Mouse (Mus musculus) olfactory bulb, adult 2 months (tissue): ENCODE measurements around the gene Aph1b. TPM values are rescaled to one million over a fixed set of nuclear protein-coding genes. Genes with fewer than 3 reads are reported as not detected.

Experiments
- H3K27ac ChIP-seq: fragments of 200-500 bp; 2 replicates; pipeline ENCODE4 v1.5.1; 2012; ENCODE audit warnings: low read depth, low read length; ENCODE audit not compliant: insufficient read depth
- H3K4me1 ChIP-seq: fragments of 200-500 bp; 2 replicates; pipeline ENCODE4 v1.6.1; 2012; ENCODE audit warnings: low read length; ENCODE audit not compliant: control insufficient read depth, insufficient read depth
- H3K4me3 ChIP-seq: fragments of 200-500 bp; 2 replicates; pipeline ENCODE4 v1.5.1; 2012; ENCODE audit warnings: mild to moderate bottlenecking, low read depth, low read length, moderate library complexity; ENCODE audit not compliant: insufficient read depth
- CTCF ChIP-seq: fragments of 200-500 bp; IDR thresholded peaks from 2 replicates; pipeline ENCODE4 v1.5.1; 2012; ENCODE audit warnings: low read depth, mild to moderate bottlenecking, low read length, moderate library complexity; ENCODE audit not compliant: insufficient read depth
- POLR2A ChIP-seq: fragments of 200-500 bp; IDR thresholded peaks from 2 replicates; pipeline ENCODE4 v1.6.1; 2012; ENCODE audit warnings: mild to moderate bottlenecking, low read depth, low read length, moderate library complexity; ENCODE audit not compliant: insufficient read depth
- WGBS: fragments of 180-500 bp; shearing (Covaris S2); methylation state at CpG from one replicate; pipeline ENCODE4 v1.1.7; 2018; 5-methylcytosine and 5-hydroxymethylcytosine counted together
- polyA plus RNA-seq: library from polyadenylated mRNA; stranded (reverse); fragments of >200 nt; gene quantifications from 2 replicates; pipeline ENCODE4 v1.2.4, GENCODE M21; 2012; ENCODE audit warnings: low replicate concordance; ENCODE audit not compliant: missing spikeins, insufficient read depth, insufficient read length

The Aph1b gene
- polyA plus RNA-seq, 1 experiment = not detected

- no peak for TF ChIP-seq POLR2A
- TF ChIP-seq CTCF = no peak
- 86% methylated on average over 7 of the region's 7 CpGs for WGBS
These were observed 68.0 kb downstream of the Aph1b start for GRCm38 (mm10) chr9:66727333-66727732.

GRCm38 (mm10) chr9:66725591-66725990 is 69.7 kb downstream of the Aph1b start:
- H3K27ac ChIP-seq = no peak overlapping the region
- WGBS = 67% methylated on average over 3 of the region's 3 CpGs
- H3K4me1 ChIP-seq = peaks cover 21% of the 10 kb centered on the region
- no peak overlapping the region for H3K4me3 ChIP-seq
- TF ChIP-seq CTCF = no peak
- no peak for TF ChIP-seq POLR2A

More at GRCm38 (mm10) chr9:66727333-66727732, 68.0 kb downstream of the Aph1b start:
- Histone ChIP-seq H3K4me1 (peaks cover 13% of the 10 kb centered on the region), H3K4me3 (no peak overlapping the region), H3K27ac (no peak overlapping the region)

Other genes starting within 250 kb of the Aph1b start
- gene Usp3, start 202.3 kb downstream of the Aph1b start, polyA plus RNA-seq = 943 TPM in 1 of 2 replicates, not detected in the other
- gene Car12, start 81.8 kb downstream of the Aph1b start, polyA plus RNA-seq = not detected in 2 replicates
- gene Gm10647, start 1.5 kb upstream of the Aph1b start, polyA plus RNA-seq = not detected in 2 replicates
- not detected in 2 replicates for gene Aph1c, start 39.2 kb upstream of the Aph1b start, polyA plus RNA-seq
- gene Rab8b, start 124.2 kb upstream of the Aph1b start, polyA plus RNA-seq = 96.8 TPM in 1 of 2 replicates, not detected in the other
- not detected in 2 replicates for gene Rps27l, start 150.6 kb upstream of the Aph1b start, polyA plus RNA-seq
- gene Lactb, start 180.0 kb upstream of the Aph1b start, polyA plus RNA-seq = not detected in 2 replicates